Mouse (Mus musculus): ENCODE results near the gene Abcb1a. TPM values are rescaled to one million over a fixed set of nuclear protein-coding genes. Genes with fewer than 3 reads are reported as not detected.

The Abcb1a gene
- 9.7 and 14.4 TPM in 2 replicates for polyA plus RNA-seq (2012; rRNA removed)

DNA sequence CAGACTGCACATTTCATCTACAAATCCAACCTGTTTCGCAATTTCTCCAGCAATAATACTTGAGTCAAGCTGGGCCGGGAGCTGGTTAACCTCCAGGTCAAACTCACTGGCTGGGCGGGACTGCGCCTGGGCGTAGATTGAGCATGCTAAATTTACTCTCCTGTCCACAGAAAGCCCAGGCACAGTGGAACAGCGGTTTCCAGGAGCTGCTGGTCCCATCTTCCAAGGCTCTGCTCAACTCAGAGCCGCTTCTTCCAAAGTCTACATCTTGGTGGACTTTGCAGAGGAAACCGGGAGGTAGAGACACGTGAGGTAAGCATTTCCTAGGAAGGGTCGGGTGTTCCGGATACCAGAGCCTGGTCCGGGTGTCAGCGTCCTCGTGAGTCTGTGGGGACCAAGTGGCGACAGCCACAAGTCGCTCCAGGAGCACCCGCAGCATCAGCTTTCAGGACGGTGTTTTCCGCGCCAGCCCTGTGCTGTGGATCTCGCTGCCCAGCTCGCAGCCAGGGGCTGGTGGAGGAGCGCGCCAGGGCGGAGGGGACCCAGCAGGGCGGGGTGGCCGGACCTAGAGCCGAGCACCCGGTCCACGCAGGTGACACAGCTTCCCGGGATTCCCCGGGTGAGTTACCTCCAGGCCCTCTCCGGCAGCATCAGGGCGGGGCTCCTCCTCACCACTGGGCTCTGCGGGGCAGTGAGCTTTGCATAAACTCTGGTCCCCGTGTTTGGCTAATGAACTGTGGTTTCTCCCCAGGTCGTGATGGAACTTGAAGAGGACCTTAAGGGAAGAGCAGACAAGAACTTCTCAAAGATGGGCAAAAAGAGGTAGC, at the start of gene Abcb1a:
Abcb1a (plus strand) TSS at position 167 of the 827 bp plus-strand sequence.
- peak; percentile 21 for DNase-seq (ENCODE audit: low spot score)

DNA sequence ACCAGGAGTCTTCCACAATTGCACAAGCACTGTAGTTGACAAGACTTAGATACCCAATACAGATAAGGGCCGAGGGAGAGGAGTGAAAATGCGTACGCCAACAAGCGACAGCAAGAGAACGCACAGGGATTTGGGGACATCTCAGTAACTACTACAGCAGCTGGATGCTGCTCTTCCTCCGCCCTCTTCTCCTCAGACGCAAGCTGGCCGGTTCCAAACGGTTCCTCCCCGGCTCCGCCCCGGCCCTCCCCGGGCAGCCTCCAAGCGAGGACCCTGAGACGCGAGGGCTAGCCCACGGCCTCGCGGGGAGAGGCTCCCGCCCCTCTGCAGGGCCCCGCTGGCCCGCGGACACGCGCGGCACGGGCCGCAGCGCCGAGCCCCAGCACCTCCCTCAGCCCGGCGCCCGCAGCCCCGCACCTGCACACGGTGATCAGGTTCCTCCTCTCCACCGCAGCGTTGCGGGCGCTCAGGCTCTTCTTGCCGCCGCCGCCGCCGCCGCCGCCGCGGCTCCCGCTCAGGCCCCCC, 37.7 kb upstream of the Abcb1a start:
- DNase-seq (ENCODE audit: low spot score): peak; percentile 27

DNA sequence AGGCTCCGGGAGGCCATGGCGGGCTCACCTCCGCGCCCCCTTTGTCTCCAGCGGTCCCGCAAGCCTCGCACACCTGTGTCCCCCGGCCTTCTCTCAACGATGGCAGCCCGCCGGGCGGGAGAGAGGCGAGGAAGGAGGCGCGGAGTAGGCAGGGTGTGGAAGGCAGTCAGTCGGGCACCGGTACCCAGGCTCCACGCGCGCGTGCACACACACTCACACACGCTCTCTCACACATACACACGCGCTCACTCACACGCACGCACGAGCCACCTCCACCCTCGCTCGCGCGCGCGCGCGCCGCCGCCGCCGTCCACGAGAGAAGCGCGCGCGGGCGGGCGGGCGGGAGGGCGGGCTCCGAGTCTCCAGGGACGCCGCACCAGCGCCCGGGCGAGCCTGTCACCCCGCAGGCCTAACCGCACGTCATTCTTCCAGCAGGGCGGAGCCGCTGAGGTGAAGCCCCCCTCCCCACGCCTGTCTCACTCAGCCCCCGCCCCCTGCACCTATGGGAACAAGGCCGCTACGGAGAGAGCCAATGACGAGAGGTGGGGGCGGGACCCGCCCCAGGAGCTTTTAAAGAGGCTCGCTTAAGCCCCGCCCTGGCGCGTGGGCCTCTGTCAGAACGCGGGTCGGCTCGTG, 37.2 kb upstream of the Abcb1a start, which contains the start of gene Rundc3b:
Rundc3b (minus strand) TSS at position 357 of the 636 bp plus-strand sequence.
- DNase-seq (ENCODE audit: low spot score): peak; percentile 51

DNA sequence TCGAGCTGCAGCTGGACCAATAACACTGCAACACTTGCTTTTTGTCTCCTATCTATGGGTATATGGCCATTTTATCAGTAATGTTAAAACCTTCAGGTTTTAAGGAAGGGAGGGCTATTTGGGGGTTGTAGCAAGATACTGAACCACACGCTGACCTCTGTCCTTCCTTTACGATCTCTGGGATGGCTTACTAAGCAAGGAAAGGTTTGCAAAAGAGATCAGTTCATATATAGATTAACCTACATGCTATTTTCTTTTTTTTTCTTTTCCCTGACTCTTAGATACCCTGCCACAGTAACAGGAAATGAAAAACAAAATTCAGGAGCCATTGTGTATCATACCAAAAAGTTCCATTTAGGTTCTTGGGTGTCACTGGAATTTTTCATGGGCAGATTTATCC, 27.0 kb upstream of the Abcb1a start:
- no peak for DNase-seq (ENCODE audit: low spot score)

DNA sequence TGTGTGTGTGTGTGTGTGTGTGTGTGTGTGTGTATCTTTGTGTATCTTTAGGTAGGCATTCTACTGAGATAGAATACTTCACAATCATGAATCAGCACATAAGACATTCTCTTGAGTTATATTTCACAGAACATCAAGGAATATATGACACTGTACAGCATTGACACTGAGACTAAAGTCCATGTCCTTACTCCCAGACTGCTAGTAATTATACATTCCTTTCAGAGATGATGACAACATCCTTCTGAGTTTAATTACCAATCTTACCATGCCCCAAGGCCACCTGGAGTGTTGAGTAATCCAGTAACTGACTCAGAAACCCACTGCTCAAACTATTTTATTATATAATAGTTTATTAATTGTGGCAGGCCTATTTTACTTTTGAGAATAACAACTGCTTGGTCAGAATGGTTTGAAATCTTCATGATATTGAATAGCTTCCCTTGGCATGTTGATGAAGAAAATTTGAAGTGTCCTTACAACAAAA, 25.3 kb upstream of the Abcb1a start:
- no peak for DNase-seq (ENCODE audit: low spot score)

DNA sequence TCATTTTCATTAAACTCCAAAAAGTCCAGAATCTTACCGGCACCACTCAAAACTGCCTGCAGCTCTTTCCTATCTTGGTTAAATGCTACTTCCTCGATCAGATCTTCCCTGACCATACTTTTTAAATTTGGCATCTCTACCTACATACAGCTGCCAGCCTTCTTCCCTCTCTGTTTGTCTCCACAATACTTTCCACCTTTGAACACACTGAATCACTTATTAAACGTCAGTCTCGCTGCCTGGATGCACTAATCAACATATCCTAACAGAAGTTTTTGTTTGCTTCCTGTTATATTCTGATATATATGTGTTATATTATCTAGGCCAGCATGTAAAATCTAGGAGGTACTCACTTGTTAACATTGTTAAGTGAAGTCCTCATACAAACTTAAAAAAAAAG, 11.6 kb upstream of the Abcb1a start:
- no peak for DNase-seq (ENCODE audit: low spot score)

DNA sequence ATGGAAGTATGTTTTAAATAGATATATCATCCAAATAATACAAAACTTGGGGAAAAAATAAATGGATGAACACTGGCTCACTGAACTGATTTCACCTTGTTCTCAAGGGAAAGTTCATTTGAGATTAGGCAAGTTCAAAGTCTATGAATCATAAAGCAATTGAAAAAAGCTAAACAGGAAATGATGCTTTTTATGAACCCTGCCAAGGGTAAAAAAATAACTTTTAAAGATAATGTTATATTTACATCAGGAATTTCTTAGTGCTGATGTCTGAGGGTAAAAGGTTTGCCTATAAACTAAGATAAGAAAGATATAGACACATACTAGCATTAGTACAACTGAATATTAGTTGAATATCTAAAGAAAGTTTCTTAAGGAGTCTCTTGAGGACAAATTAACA, 11.1 kb upstream of the Abcb1a start:
- no peak for DNase-seq (ENCODE audit: low spot score)

DNA sequence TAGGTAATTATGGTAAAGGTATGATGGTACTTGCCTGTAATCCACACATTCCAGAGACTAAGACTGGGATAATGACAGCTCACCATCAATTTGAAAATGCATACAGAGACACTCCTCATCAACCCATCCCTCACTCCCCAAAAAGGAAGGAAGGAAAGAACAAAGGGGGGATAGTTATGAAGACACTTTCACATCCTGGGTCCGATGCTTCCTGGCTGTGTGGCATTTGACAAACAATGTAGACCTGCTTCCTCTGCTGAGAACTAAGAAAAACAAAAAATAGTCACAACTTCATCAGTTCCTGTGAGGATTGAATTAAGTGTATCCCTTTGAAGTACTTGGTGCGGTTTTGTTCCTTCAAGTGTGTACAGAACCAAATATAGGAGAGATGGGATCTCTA, 7.8 kb upstream of the Abcb1a start:
- no peak for DNase-seq (ENCODE audit: low spot score)

DNA sequence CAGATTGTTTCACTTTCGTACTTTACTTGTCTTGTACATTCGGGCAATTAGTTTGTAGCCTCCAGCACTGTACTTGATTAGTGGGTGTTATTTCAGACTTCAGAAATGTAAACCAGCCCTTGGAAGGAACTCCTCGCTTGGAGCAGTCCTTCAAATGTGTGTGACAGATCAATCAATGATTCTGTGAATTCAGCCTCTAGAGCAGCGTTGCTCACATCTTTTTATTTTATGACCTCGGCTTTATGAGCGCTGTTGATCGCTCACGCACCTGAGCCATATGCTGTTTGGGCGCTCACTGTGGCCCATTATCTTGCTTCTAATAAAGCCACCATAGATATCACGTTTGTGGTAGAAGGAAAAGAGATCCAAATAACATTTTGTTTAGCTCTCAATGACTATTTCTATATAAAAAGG, 868 bp downstream of the Abcb1a start:
- DNase-seq (ENCODE audit: low spot score): no peak

DNA sequence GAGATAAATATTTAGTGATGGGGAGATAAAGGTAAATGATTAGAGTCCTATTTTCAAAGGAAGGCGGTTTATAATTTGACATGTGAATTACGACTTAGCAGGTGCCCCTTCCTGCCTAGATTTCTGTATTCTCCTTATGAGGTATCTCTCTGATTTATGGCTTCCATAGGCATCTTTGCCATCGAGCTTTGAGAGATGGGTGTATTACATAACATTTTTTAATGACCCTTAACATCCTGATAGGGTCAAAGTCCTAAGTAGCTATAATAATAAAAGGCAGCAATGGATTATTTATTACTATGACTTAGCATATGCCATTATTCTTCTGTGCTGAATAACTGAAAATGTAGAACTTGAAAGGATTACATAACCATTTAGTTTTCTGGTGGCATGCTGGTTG, 4.8 kb downstream of the Abcb1a start:
- no peak for DNase-seq (ENCODE audit: low spot score)

DNA sequence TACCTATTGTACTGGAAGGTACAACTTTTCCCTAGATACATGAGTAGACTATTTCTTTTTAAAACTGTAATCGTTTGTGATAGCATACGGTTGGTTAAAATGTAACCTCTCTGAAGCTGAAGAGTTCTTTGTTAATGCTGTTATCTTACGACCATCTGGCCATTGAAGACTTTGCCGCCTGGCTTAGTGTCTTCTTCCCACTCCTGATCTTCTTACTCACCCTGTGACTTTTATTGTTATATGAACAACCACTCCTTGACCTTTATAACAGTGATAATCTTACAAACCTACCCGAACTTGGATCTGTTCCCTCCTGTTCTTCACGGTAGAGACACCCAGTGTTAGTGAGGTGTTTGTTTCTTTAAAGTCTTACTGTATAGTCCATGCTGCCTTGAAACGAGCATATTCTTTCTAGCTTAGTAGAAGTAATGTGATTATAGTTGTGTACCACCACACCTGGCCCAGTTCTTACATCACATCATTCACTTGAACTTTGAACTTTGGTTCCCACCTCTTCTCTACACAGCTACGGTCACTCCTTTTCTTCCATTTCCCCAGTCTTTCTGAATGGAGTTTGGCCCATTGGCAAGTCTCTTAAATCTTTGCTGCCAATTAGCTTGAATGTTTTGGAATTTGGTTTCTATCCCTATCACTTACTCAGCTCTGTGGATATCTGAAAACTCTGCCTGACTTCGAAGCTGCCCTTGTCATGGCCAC, 8.0 kb downstream of the Abcb1a start:
- DNase-seq (ENCODE audit: low spot score): no peak

DNA sequence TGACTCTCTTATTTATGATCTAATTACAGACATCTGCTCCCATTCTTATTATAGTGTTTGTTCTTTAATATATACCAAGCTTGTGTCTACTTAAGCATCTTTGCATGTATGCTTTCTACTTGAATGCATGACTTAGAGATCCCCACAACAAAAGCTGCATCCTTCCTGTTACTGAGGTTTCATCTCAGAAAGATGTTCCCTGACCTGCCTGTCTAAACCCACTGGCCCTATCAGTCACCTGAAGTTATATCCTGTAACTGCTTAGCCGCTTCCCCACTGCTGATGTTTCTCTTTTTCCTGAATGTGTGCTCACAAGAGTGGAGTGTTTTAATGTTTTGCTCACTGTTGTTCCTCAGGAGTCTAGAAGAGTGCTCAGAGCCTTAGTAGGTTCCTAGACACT, 9.7 kb downstream of the Abcb1a start:
- DNase-seq (ENCODE audit: low spot score): no peak

DNA sequence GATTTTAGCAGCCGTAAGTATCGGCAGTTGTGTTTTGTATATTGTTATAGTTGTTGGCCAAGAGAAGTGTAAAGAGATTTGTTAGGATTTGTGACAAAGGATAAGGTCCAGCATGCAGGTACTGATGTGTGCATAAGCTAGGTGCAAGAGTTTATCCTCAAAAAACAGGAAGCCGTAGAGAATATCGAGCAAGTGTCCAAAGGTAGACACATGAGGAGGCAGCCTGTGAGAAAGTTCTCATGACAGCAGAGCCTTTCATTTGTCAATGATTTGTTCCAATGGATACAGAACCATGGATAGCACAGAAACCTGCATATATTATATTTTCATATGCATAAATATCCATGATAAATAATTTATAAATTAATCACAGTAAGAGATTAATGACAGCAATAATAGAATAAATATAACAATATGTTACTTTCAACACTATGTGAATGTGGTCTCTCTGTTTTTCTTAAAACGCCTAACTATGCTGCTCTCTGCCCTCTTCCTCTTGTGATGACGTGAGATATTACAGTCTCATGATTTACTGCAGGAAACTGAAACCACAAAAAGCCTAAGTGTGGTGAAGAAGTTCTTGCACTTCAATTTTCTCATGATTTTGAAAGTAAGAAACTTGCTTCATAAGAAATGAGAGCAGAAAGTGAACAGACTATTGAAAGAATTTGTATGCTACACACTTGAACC, 15.5 kb downstream of the Abcb1a start:
- no peak for DNase-seq (ENCODE audit: low spot score)

DNA sequence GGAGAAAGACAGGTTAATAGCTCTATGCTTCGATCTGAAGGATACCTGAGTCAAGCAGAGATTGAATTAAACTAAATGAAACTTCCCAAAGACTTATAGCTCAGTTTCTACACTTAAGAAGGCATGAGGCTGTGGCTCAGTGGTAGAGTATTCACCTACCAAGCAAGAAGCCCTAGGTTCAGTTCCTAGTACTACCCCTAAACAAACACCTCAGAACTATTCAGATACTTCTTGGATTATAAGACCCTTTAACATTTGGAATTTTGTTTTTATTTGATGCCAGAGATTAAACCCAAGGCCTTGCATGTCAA, 16.0 kb downstream of the Abcb1a start:
- DNase-seq (ENCODE audit: low spot score): no peak

DNA sequence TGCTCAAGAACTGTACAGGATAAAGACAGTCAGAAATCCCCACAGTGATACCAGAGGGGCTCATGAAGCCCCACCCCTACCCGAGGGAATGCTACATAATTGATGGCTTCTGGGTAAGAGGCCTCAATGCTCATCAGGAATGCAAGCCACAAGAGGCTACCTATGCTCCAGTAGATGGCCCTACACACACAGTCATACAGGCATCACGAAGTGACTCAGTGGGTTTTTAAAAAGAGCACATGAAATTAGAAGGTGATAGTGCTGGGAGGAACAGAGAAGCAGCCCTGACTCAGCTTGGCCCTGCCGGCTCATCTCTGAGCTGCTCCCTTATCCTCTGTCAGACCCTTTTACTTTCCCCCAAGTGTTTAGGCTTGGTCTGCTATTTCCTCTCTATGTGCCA, 21.3 kb downstream of the Abcb1a start:
- DNase-seq (ENCODE audit: low spot score): no peak

DNA sequence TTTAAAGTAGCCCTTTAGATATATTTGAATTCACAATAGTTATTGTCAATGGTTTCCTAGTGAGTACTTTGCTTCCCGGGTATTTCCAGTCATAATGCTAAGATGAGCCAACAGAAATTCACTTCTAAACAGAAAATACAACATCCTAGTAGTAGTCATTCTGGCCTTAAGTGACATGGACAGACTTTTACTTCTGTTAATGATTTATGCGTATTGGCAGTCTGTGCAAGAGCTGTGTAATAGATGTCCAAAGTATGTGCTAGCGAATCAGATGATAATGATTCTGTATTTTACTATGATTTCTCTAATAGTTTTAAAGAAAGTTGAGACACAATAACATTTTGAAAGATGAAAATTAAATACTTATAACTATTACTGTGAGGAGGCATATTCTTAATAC, 23.8 kb downstream of the Abcb1a start:
- DNase-seq (ENCODE audit: low spot score): no peak

DNA sequence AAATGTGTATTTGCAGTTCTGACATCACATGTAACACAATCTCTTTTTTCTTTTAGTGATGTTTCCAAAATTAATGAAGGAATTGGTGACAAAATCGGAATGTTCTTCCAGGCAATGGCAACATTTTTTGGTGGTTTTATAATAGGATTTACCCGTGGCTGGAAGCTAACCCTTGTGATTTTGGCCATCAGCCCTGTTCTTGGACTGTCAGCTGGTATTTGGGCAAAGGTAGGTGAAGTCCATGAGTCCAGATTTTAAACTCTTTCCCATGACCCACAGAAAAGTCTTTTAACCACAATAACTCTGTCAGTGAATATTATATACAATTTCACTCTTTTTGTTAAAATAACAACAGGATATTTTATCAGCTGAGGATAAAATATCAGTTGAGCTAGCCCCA, 26.2 kb downstream of the Abcb1a start:
- DNase-seq (ENCODE audit: low spot score): no peak

DNA sequence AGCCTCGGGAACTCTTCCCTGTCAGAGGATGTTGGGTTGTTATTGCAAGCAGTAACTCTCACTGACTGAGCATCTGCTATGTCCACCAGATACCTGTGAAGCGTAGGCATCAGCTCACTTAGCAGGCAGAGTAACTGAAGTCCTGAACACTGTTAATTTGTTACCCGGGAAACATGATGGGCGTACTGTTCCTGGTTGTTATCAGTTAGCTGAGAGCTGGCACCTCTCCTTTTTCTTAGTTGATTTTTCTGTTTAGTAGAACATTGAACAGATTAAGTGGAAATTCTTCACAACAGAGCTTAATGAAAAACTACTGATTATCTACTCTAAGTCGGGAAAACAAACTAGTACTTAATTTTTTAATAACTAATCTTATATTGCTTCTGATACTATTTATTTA, 27.7 kb downstream of the Abcb1a start:
- no peak for DNase-seq (ENCODE audit: low spot score)

DNA sequence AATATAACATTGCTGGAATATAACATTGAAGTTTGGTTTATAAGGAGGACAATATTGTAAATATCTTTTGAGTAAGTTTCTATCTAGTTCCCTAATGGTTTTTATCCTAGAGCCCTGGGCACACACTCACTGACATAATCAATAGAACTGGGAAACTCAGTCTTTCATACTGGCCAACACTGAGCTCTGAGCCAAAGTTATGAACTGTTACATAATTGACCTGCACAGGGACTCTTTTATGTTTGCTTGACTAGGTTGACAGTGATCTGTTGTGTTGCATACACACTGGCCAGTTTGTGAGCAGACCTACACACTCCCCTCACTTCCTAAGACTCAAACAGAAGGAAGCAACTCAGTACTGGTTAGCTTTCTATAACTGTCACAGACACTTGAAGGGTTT, 56.2 kb downstream of the Abcb1a start:
- no peak for DNase-seq (ENCODE audit: low spot score)

DNA sequence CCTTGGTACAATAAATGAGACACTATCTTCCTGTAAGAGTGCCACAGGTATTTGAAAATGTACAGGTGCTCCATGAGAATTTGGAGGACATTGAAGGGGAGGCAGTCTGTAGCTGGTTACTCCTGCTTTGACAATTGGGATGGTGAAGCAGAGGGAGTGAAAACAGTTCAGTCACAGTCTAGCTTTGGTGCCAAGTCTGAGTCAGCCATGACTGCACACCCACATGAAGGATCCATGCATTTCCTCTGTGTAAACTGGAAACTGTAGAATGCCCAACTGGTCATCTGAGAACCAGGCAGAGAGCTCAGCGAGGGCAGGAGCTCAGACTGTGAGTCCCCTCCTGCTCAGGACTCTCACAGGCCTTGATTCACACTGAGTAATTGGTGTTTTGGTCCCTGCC, 59.7 kb downstream of the Abcb1a start:
- DNase-seq (ENCODE audit: low spot score): no peak

DNA sequence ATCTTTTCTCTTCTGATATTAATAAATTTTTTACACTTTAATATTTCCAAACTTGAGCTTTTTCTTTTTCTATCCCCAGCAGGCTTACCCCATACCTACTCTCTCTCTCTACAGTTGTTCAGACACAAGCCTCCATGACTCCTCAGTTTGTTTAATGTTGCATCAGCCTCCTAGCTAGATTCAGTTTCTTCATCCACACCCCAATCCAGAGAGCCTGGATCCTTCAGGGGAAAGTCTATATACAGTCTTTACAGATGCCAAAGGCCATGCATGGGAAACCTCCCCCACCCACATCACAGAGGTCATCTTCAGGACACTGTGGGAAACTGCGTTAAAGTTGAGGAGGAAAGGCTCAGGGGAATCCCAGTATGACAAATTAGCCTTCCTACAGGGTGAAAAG, 62.3 kb downstream of the Abcb1a start:
- DNase-seq (ENCODE audit: low spot score): no peak

DNA sequence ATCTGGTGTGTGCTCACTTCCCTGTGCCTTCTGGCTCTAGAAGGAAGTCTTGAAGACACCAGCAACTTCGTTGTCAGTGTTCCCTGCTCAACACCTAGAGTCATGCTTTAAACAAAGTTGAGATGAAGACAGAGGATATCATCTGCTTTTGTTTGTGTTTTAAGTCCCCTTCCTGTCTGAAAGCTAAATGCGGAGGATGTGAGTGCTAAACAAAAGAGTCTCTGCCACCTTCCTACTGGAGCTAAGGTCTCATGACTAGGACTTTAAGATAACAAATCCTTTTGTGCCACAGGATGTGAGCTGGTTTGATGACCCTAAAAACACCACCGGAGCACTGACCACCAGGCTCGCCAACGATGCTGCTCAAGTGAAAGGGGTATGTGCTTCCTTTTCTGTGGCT, 63.0 kb downstream of the Abcb1a start:
- DNase-seq (ENCODE audit: low spot score): no peak
